Mouse (Mus musculus) forebrain, postnatal 0 days (tissue): ENCODE data around the gene Otulin. TPM values are rescaled to one million over a fixed set of nuclear protein-coding genes. Genes with fewer than 3 reads are reported as not detected.

Experiments used
- ATAC-seq: fragments of 200-750 bp; cut with Nextera tagmentation; 2 replicates; pipeline ENCODE4 v1.8.0; 2017; ENCODE audit warnings: mild to moderate bottlenecking, moderate library complexity
- DNase-seq: peaks from one replicate; pipeline ENCODE4 v3.0.0-alpha.2; 2015
- H3K27ac ChIP-seq: fragments of 300-500 bp; sonication (generic); 2 replicates; pipeline ENCODE4 v1.5.1; 2014; ENCODE audit warnings: low read depth, mild to moderate bottlenecking, antibody characterized with exemption, low read length, moderate library complexity, mixed read lengths
- H3K27me3 ChIP-seq: fragments of 300-500 bp; sonication (generic); 2 replicates; pipeline ENCODE4 v1.6.1; 2014; ENCODE audit warnings: mild to moderate bottlenecking, low read length, mixed read lengths; ENCODE audit not compliant: insufficient read depth
- H3K36me3 ChIP-seq: fragments of 300-500 bp; sonication (generic); 2 replicates; pipeline ENCODE4 v1.6.1; 2014; ENCODE audit warnings: mild to moderate bottlenecking, moderate library complexity; ENCODE audit not compliant: insufficient read depth
- H3K4me1 ChIP-seq: fragments of 300-500 bp; sonication (generic); 2 replicates; pipeline ENCODE4 v1.6.1; 2014; ENCODE audit warnings: antibody characterized with exemption; ENCODE audit not compliant: insufficient read depth
- H3K4me2 ChIP-seq: fragments of 300-500 bp; sonication (generic); 2 replicates; pipeline ENCODE4 v1.6.1; 2014; ENCODE audit warnings: low read depth, mild to moderate bottlenecking, moderate library complexity
- H3K4me3 ChIP-seq: fragments of 300-500 bp; sonication (generic); 2 replicates; pipeline ENCODE4 v1.5.1; 2014; ENCODE audit warnings: low read depth, low read length, mixed read lengths
- H3K9ac ChIP-seq: fragments of 300-500 bp; sonication (generic); 2 replicates; pipeline ENCODE4 v1.6.1; 2014; ENCODE audit warnings: mild to moderate bottlenecking
- H3K9me3 ChIP-seq: fragments of 300-500 bp; sonication (generic); 2 replicates; pipeline ENCODE4 v1.6.1; 2016; ENCODE audit warnings: low read length
- CTCF ChIP-seq: sonication (generic); IDR thresholded peaks from 2 replicates; pipeline ENCODE4 v1.5.1; 2016; ENCODE audit warnings: antibody characterized with exemption, control low read depth, low read depth
- WGBS: fragments of 180-500 bp; shearing (Covaris S2); extraction: QIAGEN DNeasy Blood & Tissue Kit; methylation state at CpG from one replicate; pipeline ENCODE4 v1.1.7; 2014; 5-methylcytosine and 5-hydroxymethylcytosine counted together
- polyA plus RNA-seq: library from polyadenylated mRNA; unstranded; fragments of >200 nt; fragmentation: Nextera tagmentation; extraction: Ambion mirVana; gene quantifications from 2 replicates; pipeline ENCODE4 v1.2.1, GENCODE M21; 2015
- total RNA-seq: library from RNA; depleted of rRNA; stranded (reverse); fragments of >200 nt; gene quantifications from 2 replicates; pipeline ENCODE4 v1.2.3, GENCODE M21; 2014

The Otulin gene
- total and polyA plus RNA-seq, 2 experiments from 2014 or later, result 25.1 to 27.4 TPM

- peaks cover 43% of the 10 kb centered on the region for H3K36me3 ChIP-seq
- WGBS, result 26% methylated on average over 3 of the region's 3 CpGs
- H3K9me3 ChIP-seq, result no peaks in the 10 kb centered on the region
- no peak overlapping the region for H3K4me2 ChIP-seq
- no peak for TF ChIP-seq CTCF
- no peak overlapping the region for H3K4me3 ChIP-seq
- no peaks in the 10 kb centered on the region for H3K27me3 ChIP-seq
- ATAC-seq (0 out of 2 replicates have a peak, but pooled peaks have one; percentile 15), DNase-seq (no peak)
- peak overlapping the region; percentile 29; the same call in 1 of the 2 replicates for H3K27ac ChIP-seq
- H3K4me1 ChIP-seq, result no peaks in the 10 kb centered on the region
- no peak overlapping the region for H3K9ac ChIP-seq
Measured at GRCm38 (mm10) chr15:27581640-27582039, 48.9 kb downstream of the Otulin start.

DNA sequence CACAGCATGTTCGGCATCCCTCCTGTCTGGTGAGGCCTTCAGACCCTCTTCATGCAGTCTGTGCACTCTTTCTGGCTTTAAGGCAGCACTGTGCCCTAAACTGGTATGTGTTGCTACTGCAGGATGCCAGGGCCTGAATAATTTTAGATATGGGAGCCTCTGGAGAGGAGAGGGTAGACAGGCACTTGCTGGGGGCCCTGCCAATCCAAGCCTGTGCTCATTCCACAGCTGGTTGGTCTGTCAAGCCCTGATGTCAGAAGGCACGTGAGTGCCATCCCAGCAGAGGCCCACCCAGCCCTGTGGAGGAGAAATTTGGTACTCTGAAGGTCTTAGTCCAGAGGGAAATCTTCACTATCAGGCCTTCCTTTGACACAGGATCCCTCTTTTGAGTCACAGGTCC, 49.7 kb downstream of the Otulin start:
- WGBS, result 47% methylated on average over 2 of the region's 2 CpGs

GRCm38 (mm10) chr15:27579853-27580252, 50.6 kb downstream of the Otulin start:
- no peaks in the 10 kb centered on the region for H3K27me3 ChIP-seq
- H3K9ac ChIP-seq, result no peak overlapping the region
- H3K36me3 ChIP-seq, result peaks cover 39% of the 10 kb centered on the region
- no peaks in the 10 kb centered on the region for H3K4me1 ChIP-seq
- ATAC-seq (no peak), DNase-seq (no peak)
- no peak for TF ChIP-seq CTCF
- no peaks in the 10 kb centered on the region for H3K9me3 ChIP-seq
- H3K4me3 ChIP-seq, result no peak overlapping the region
- 83% methylated on average over 2 of the region's 2 CpGs for WGBS
- no peak overlapping the region for H3K27ac ChIP-seq
- H3K4me2 ChIP-seq, result no peak overlapping the region

More for the DNA sequence above, 49.7 kb downstream of the Otulin start:
- Histone ChIP-seq H3K4me3 (no peak overlapping the region), H3K36me3 (peaks cover 47% of the 10 kb centered on the region), H3K27me3 (no peaks in the 10 kb centered on the region), H3K9me3 (no peaks in the 10 kb centered on the region), H3K4me1 (no peaks in the 10 kb centered on the region), H3K27ac (no peak overlapping the region), H3K4me2 (no peak overlapping the region), H3K9ac (no peak overlapping the region)
- no peak for DNase-seq
- peak; percentile 41; the same call in 1 of the 2 replicates for ATAC-seq
- no peak for TF ChIP-seq CTCF

DNA sequence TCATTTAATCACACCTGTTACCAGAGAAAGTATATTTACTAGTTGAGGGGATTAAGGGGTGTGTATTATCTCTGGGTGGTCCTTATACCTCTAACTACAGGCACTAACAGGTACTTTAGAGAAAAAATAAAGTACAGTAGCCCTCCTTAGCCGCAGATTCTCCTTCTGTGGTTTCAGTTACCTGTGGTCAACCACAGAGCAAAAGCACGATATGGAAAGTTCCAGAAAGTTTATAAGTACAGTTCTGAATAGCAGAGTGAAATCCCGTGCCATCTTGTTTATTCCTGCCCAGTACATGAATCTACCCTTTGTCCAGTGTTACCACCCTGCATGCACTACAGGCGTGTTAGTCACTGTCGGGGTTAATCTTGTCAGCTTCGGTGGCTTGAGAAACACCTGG, 51.6 kb downstream of the Otulin start:
- Histone ChIP-seq H3K27me3 (no peaks in the 10 kb centered on the region), H3K9ac (no peak overlapping the region), H3K36me3 (peaks cover 42% of the 10 kb centered on the region), H3K27ac (no peak overlapping the region), H3K4me1 (no peaks in the 10 kb centered on the region), H3K4me3 (no peak overlapping the region), H3K4me2 (no peak overlapping the region), H3K9me3 (no peaks in the 10 kb centered on the region)
- DNase-seq (no peak), ATAC-seq (no peak)
- 94% methylated on average over 6 of the region's 6 CpGs for WGBS
- no peak for TF ChIP-seq CTCF

DNA sequence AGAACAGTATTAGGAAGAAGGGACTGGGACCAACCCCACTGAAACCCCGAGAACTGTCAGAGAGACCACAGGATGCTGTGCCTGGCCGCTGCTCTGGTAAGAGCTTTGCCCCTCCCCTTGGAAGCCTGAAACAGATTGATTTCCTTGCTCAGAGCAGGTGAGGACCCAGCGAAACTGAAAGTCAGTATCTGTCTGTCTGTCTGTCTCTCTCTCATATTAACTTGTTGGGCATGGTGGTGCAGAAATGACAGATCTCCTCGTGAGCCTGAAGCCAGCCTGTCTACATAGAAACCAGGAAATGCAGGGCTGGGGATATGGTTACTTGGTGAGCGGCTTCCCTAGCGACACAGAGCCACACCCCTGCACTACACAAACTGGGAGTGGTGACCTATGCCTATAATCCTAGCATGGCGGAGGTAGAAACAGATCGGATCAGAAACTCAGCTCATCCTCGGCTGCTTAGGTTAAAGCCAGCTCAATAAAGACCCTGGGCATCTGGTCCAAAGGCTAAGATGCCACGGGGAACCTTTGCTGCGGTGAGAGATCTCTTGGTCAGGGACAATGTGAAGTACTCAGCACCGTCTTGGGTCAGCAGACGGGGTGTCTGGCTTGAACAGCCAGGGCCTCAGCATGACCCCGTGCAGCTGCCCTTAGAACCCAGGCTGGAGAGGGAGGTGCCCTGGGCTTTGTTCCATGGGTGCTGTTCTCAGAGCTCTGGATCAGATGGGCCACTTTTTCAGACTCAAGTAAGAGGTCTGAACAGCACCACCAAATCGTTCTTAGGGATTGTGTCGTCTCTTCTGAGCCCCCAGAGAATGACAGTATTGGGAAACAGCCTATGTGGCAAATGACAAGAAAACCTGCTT, 52.3 kb downstream of the Otulin start:
- no peak for ATAC-seq
- no peaks in the 10 kb centered on the region for H3K27me3 ChIP-seq
- no peak for DNase-seq
- H3K27ac ChIP-seq, result no peak overlapping the region
- TF ChIP-seq CTCF, result no peak
- H3K36me3 ChIP-seq, result peaks cover 37% of the 10 kb centered on the region
- no peaks in the 10 kb centered on the region for H3K9me3 ChIP-seq
- no peak overlapping the region for H3K9ac ChIP-seq
- no peaks in the 10 kb centered on the region for H3K4me1 ChIP-seq
- 81% methylated on average over 16 of the region's 16 CpGs for WGBS
- no peak overlapping the region for H3K4me3 ChIP-seq
- H3K4me2 ChIP-seq, result no peak overlapping the region

DNA sequence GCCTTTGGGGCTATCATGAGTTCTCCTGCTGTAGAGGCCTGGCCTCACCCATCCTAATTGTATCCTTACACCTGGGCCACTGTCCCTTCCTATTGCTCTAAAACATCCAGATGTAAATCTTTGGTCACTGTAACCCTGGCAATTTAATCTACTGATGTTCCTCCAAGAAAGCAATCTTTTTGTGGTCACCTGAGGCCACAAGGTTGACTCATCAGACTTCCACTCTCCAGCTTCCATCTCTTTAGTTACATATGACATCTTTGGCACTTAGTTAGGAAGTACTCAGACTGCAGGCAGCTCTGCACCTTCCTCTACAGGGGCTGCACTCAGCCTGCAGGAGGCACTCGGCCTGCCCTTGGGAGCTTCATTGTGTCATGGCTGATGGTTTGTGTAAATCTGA, 53.6 kb downstream of the Otulin start:
- no peak for ATAC-seq
- Histone ChIP-seq H3K4me2 (no peak overlapping the region), H3K9ac (no peak overlapping the region), H3K4me3 (no peak overlapping the region), H3K9me3 (no peaks in the 10 kb centered on the region), H3K27ac (no peak overlapping the region), H3K27me3 (no peaks in the 10 kb centered on the region), H3K36me3 (peaks cover 50% of the 10 kb centered on the region), H3K4me1 (no peaks in the 10 kb centered on the region)
- DNase-seq, result no peak
- WGBS, result 92% methylated on average over 1 of the region's 1 CpGs
- no peak for TF ChIP-seq CTCF

- ATAC-seq (no peak), DNase-seq (no peak)
- Histone ChIP-seq H3K9ac (no peak overlapping the region), H3K9me3 (no peaks in the 10 kb centered on the region), H3K36me3 (peaks cover 53% of the 10 kb centered on the region), H3K4me2 (no peak overlapping the region), H3K4me1 (no peaks in the 10 kb centered on the region), H3K4me3 (no peak overlapping the region), H3K27me3 (no peaks in the 10 kb centered on the region), H3K27ac (0 out of 2 replicates have a peak overlapping the region, but pooled peaks have one; percentile 40)
- no peak for TF ChIP-seq CTCF
- 55% methylated on average over 3 of the region's 3 CpGs for WGBS
Measured at GRCm38 (mm10) chr15:27575932-27576331, 54.6 kb downstream of the Otulin start.
